Mouse (Mus musculus) T-cell, adult 2 months (primary cell): ENCODE results near the gene Izumo3.
"Not testable (repeated sequence)": the region's sequence is repeated elsewhere in the genome, so short reads cannot be mapped to it uniquely, and the experiment has no call there.

Source experiments
- DNase-seq: peaks from one replicate; pipeline ENCODE4 v3.0.0; 2022; ENCODE audit warnings: low spot score

The Izumo3 gene

DNA sequence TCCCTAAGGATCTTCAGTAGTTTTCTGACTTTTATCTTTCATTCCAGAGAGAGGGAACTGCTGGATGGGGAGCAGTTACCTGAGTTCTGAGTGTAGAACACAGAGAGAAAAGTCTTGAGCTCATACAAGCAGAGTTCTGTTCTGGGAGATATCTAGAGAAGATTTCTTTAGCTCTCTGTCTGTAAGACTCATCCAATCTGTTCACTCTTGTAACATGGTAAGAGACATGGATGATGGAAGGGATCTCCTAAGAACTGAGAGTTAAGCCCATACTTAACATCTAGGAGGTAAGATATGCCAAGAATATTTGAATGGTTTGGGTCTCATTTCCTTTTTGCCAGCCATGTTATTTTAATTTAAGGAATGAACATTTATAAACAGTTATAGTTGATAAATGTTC is at the start of gene Izumo3:
Izumo3 (minus strand) TSS at position 101 of the 400 bp plus-strand sequence.
- no peak for DNase-seq

DNA sequence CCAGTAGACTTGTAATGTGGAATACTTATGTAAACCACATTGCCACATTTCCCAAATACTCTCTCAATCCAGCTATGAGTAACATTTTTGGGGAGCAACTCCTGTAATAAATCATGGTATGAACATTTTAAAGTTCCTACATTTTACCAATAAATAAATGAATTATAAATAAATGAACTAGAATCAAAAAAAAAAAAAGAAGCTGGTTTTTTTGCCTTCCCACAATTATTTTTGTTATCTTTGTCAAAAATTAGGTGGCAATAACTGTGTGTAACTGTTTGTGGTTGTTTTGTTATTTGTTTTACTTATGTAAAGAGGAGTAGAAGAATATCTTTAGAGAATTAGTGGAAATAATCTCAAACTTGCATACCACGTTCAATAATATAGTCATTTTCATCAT is 44.6 kb upstream of the Izumo3 start, which contains the start of gene Gm12666:
Gm12666 (minus strand) TSS at position 101 of the 400 bp plus-strand sequence.
- not testable (repeated sequence) for DNase-seq

DNA sequence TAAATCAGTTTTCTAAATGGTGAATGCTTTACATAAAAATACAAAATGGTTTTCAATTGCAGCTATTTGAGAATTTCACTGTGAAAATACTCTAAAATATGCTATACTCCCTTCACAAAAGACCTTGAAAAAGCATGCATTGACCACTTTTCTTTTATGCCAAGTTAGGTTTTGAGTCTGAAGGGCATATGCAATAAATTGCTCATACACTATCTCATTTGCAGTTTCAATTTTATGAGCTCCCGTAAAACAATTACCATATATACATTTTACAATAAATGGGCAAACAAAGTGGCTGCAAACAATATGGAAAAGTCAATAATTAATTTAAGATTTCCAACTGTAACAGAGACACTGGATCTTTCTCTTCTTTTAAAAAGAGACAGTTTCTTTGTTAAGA is 5.6 kb upstream of the Izumo3 start:
- no peak for DNase-seq

DNA sequence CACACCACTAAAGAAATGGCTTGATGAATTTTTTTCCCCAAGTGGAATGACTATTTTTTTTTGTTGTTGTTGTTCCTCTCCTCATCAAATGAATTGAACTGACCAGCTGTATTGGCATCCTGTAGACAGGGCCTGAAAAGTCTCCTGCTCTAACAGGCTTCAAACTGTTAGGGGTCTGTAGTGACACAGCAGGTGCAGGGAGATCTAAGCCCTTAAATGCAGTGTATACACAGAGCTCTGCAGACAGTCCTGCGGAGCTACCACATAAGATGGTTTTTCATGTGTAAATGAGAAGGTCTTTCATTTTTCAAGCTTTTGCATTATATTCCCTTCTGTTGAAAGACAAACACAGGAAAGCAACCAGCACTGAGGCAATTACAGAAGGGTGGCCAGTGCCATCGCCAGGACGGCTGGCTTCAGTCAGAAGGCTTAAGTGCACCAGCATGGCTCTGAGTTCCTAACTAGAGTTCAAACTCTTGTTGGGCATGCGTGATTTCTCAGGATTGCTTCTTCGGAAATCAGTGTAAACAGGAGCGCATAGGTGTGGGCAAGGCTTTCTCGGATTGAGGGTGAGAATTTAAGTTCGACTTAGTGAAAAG is 35.5 kb downstream of the Izumo3 start:
- no peak for DNase-seq

DNA sequence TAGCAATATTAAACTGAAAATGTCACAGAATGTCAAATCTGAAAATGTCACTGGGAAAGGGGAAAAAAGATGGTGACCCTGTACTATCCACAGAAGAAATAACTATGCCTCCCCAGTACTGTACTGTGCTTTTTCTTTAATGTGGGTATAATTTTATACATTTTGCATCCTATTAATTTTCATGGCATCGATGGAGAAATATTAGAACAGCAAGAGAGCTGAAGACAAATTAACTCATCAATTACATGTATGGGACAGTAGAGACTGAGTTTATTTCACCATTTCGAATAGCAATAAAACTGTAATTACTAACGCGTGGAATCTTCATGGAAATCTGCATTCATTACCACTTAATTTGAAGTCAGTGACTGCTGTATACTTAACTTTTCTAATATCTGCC is 49.6 kb downstream of the Izumo3 start:
- no peak for DNase-seq

DNA sequence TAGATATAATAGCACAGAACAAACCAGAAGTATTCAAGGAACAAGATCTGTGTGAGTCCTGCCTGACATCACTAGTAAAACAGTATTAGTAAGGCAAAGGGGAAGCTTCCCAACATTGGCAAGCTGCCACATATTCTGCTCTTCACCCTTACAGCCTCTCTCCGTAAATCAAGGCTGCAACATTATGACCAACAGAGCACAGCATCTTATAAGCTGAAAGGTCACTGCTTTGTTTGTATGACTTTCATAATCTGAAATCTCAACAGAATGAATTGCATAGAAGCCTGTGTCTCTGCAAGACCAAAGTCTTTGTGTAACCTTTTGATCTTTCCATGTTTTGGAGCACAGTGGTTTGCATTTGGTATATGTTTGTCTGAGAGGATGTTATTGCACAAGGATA is 51.1 kb downstream of the Izumo3 start:
- DNase-seq = no peak
